Mouse (Mus musculus) ES-E14 (cell line): ENCODE measurements around the gene Rhot1.

Source experiments
- CHD2 ChIP-seq: IDR thresholded peaks from 2 replicates; pipeline ENCODE4 v1.6.1; 2014; ENCODE audit warnings: mild to moderate bottlenecking, low read depth, low read length, inconsistent platforms
- HCFC1 ChIP-seq: IDR thresholded peaks from 2 replicates; pipeline ENCODE4 v1.6.1; 2012; ENCODE audit warnings: low read length, inconsistent platforms, borderline replicate concordance; ENCODE audit not compliant: insufficient read depth

DNA sequence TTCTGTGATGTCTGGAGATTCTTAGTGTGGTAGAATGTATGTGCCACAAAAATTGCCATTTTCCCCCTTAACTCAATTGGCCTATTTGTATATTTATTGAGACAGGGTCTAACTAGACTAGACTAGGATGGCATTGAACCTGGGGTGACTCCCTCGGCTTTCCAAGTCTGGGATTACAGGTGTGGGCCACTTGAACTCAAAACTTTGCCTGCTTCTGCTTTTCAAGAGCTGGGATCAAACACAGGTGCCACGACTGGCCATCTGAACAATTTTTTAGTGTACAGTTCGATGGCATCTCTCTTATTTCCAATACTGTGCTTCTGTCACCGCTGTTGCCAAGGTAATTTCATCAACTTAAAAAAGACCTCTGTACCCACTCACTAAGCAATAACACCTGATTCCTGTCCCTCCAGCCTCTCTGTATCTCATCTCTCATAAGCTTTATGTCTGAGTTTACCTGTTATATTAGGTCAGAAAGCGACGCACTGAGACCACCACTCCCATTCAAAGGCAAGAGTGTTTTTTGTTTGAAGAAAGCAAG, 24.2 kb upstream of the Rhot1 start:
- TF ChIP-seq CHD2, result no peak
- TF ChIP-seq HCFC1, result no peak
